ENCODE assay signal across 28 mouse cellular contexts in genomic region chr5:96039188-96039840, GRCm38 (mm10).
DNase-seq lines count a peak whose midpoint lies in the region; ATAC-seq and TF ChIP-seq lines count a peak whose summit lies in the region.
"Had no signal": no experiment of that assay in that cellular context is flagged by ENCODE, and none has a peak within 500 bp of the region (broad histone marks: within the 10 kb centered on the region; RNA-seq: fewer than 3 reads in every experiment).

No protein-coding gene starts in this region.

- TF ChIP-seq POLR2A in brain, embryonic 14.5 days (IDR thresholded peaks at IDR 0.05; ENCODE audit: borderline replicate concordance, extremely low read depth, insufficient read depth, insufficient read length, poor library complexity, severe bottlenecking), result no peak
- TF ChIP-seq POLR2A in myocyte (IDR thresholded peaks at IDR 0.05; ENCODE audit: insufficient read length, low read depth), result no peak

- H3K36me3 ChIP-seq in embryonic facial prominence, embryonic 14.5 days (ENCODE audit: control insufficient read depth, insufficient read depth, low read length), result no peaks in the 10 kb centered on the region
- H3K36me3 ChIP-seq in embryonic facial prominence, embryonic 10.5 days (replicated peaks), result no peaks in the 10 kb centered on the region
- no peaks in the 10 kb centered on the region for H3K36me3 ChIP-seq in ES-E14 (ENCODE audit: control insufficient read depth, insufficient read depth, low read length, poor library complexity, severe bottlenecking)
- no peaks in the 10 kb centered on the region for H3K36me3 ChIP-seq in myocyte (ENCODE audit: control insufficient read depth, insufficient read depth)
- no peaks in the 10 kb centered on the region for H3K36me3 ChIP-seq in midbrain, postnatal 0 days (ENCODE audit: insufficient read depth, low read length)
- H3K36me3 ChIP-seq: embryonic facial prominence, embryonic 12.5 days; forebrain, embryonic 10.5 days; heart, embryonic 13.5 days; kidney, embryonic 15.5 days; limb, embryonic 15.5 days; liver, embryonic 13.5 days had no signal

- in situ Hi-C loops in ES-E14 (cut with MboI; ENCODE audit: low sequenced_read_pairs in 2 of 2, unreplicated experiment in 2 of 2), result no loop called here

- no peak overlapping the region for H3ac ChIP-seq in myocyte (ENCODE audit: control insufficient read depth, insufficient read length)

- H3K79me2 ChIP-seq in myocyte (ENCODE audit: control insufficient read depth, insufficient read depth), result no peaks in the 10 kb centered on the region

- H3K4me3 ChIP-seq in embryonic facial prominence, embryonic 14.5 days (ENCODE audit: low read depth, low read length), result no peak overlapping the region
- H3K4me3 ChIP-seq in embryonic facial prominence, embryonic 10.5 days, result no peak overlapping the region
- H3K4me3 ChIP-seq in ES-E14 (ENCODE audit: insufficient read depth in 1 of 2, low read depth in 1 of 2, low read length in 2 of 2, poor library complexity in 1 of 2, severe bottlenecking in 1 of 2) (no peak overlapping the region), myocyte (no peak overlapping the region)
- H3K4me3 ChIP-seq in midbrain, postnatal 0 days (ENCODE audit: low read depth, low read length), result no peak overlapping the region
- H3K4me3 ChIP-seq: embryonic facial prominence, embryonic 12.5 days; forebrain, embryonic 10.5 days; heart, embryonic 13.5 days; kidney, embryonic 15.5 days; limb, embryonic 15.5 days; liver, embryonic 13.5 days had no signal

- 73% methylated on average over 5 of the region's 5 CpGs for WGBS in embryonic facial prominence, embryonic 14.5 days
- WGBS in embryonic facial prominence, embryonic 10.5 days, result 78% methylated on average over 5 of the region's 5 CpGs
- 71% methylated on average over 5 of the region's 5 CpGs for WGBS in midbrain, postnatal 0 days

- H3K4me2 ChIP-seq in embryonic facial prominence, embryonic 14.5 days (ENCODE audit: low read depth, low read length), result no peak overlapping the region
- H3K4me2 ChIP-seq in myocyte (ENCODE audit: low read depth), result peak overlapping the region; percentile 52
- no peak overlapping the region for H3K4me2 ChIP-seq in midbrain, postnatal 0 days (ENCODE audit: low read depth, low read length, poor library complexity, severe bottlenecking)
- H3K4me2 ChIP-seq: embryonic facial prominence, embryonic 12.5 days; heart, embryonic 13.5 days; hindbrain, embryonic 14.5 days; kidney, embryonic 15.5 days; limb, embryonic 15.5 days; liver, embryonic 13.5 days had no signal

- H3K27me3 ChIP-seq in embryonic facial prominence, embryonic 14.5 days (replicated peaks; ENCODE audit: control insufficient read depth, insufficient read depth, low read length), result no peaks in the 10 kb centered on the region
- no peaks in the 10 kb centered on the region for H3K27me3 ChIP-seq in embryonic facial prominence, embryonic 10.5 days (replicated peaks; ENCODE audit: low read depth, poor library complexity, severe bottlenecking)
- H3K27me3 ChIP-seq in myocyte (ENCODE audit: control insufficient read depth, insufficient read depth, insufficient read length), result no peaks in the 10 kb centered on the region
- no peaks in the 10 kb centered on the region for H3K27me3 ChIP-seq in midbrain, postnatal 0 days (ENCODE audit: insufficient read depth, low read length)
- H3K27me3 ChIP-seq: embryonic facial prominence, embryonic 12.5 days; heart, embryonic 13.5 days; kidney, embryonic 15.5 days; limb, embryonic 15.5 days; liver, embryonic 13.5 days had no signal

- TF ChIP-seq CTCF in brain, embryonic 14.5 days (IDR thresholded peaks at IDR 0.05; ENCODE audit: borderline replicate concordance, extremely low read depth, insufficient read depth, insufficient read length), result no peak
- no peak for TF ChIP-seq CTCF in midbrain, postnatal 0 days (IDR thresholded peaks at IDR 0.05)

- ATAC-seq in embryonic facial prominence, embryonic 14.5 days (ENCODE audit: low read depth), result peak; percentile 59
- ATAC-seq in midbrain, postnatal 0 days (ENCODE audit: low FRiP score), result no peak
- ATAC-seq: CD4-positive, CD25-positive, alpha-beta regulatory T cell, adult 4 months; forebrain, embryonic 16.5 days; Patski had no signal

- no peak overlapping the region for H3K9ac ChIP-seq in embryonic facial prominence, embryonic 14.5 days (ENCODE audit: low read depth, low read length)
- no peak overlapping the region for H3K9ac ChIP-seq in ES-E14 (ENCODE audit: insufficient read depth, low read depth, low read length, poor library complexity, severe bottlenecking)
- H3K9ac ChIP-seq in midbrain, postnatal 0 days (replicated peaks; ENCODE audit: low read length, poor library complexity, severe bottlenecking), result no peak overlapping the region
- H3K9ac ChIP-seq: embryonic facial prominence, embryonic 12.5 days; heart, embryonic 13.5 days; hindbrain, embryonic 14.5 days; kidney, embryonic 15.5 days; limb, embryonic 15.5 days; liver, embryonic 13.5 days had no signal

- H3K9me3 ChIP-seq in embryonic facial prominence, embryonic 14.5 days (ENCODE audit: control insufficient read depth, low read length), result no peaks in the 10 kb centered on the region
- H3K9me3 ChIP-seq in embryonic facial prominence, embryonic 10.5 days, result no peaks in the 10 kb centered on the region
- H3K9me3 ChIP-seq in ES-E14 (ENCODE audit: control insufficient read depth, insufficient read depth, low read depth, low read length), result no peaks in the 10 kb centered on the region
- H3K9me3 ChIP-seq in midbrain, postnatal 0 days (ENCODE audit: low read length), result no peaks in the 10 kb centered on the region
- H3K9me3 ChIP-seq: embryonic facial prominence, embryonic 12.5 days; forebrain, embryonic 10.5 days; heart, embryonic 13.5 days; kidney, embryonic 15.5 days; limb, embryonic 15.5 days; liver, embryonic 13.5 days had no signal

- no peak overlapping the region for H3K27ac ChIP-seq in embryonic facial prominence, embryonic 14.5 days (replicated peaks; ENCODE audit: low read depth, low read length)
- no peak overlapping the region for H3K27ac ChIP-seq in embryonic facial prominence, embryonic 10.5 days (replicated peaks)
- no peak overlapping the region for H3K27ac ChIP-seq in ES-E14 (ENCODE audit: insufficient read depth, low read depth, low read length, poor library complexity, severe bottlenecking)
- H3K27ac ChIP-seq in midbrain, postnatal 0 days (ENCODE audit: low read depth, low read length), result no peak overlapping the region
- H3K27ac ChIP-seq: embryonic facial prominence, embryonic 12.5 days; forebrain, embryonic 10.5 days; heart, embryonic 13.5 days; hindbrain, embryonic 14.5 days; kidney, embryonic 15.5 days; limb, embryonic 15.5 days; liver, embryonic 13.5 days; macrophage had no signal

- peaks cover 7% of the 10 kb centered on the region; the same call in 1 of the 2 replicates for H3K4me1 ChIP-seq in embryonic facial prominence, embryonic 14.5 days (ENCODE audit: control insufficient read depth, insufficient read depth, low read length)
- peaks cover 9% of the 10 kb centered on the region for H3K4me1 ChIP-seq in embryonic facial prominence, embryonic 10.5 days
- H3K4me1 ChIP-seq in ES-E14 (ENCODE audit: control insufficient read depth in 2 of 2, insufficient read depth in 2 of 2, low read length in 2 of 2, poor library complexity in 1 of 2), result no peaks in the 10 kb centered on the region
- no peaks in the 10 kb centered on the region for H3K4me1 ChIP-seq in midbrain, postnatal 0 days (ENCODE audit: insufficient read depth, low read length)
- H3K4me1 ChIP-seq: embryonic facial prominence, embryonic 12.5 days; forebrain, embryonic 10.5 days; limb, embryonic 15.5 days; liver, embryonic 13.5 days had no signal

- peak; percentile 67 for DNase-seq in embryonic facial prominence, embryonic 14.5 days (ENCODE audit: low spot score)
- no peak for DNase-seq in embryonic facial prominence, embryonic 10.5 days (ENCODE audit: low spot score)
- DNase-seq in ES-E14 (ENCODE audit: low read depth, low spot score), result peak; percentile 17
- peak; percentile 7 for DNase-seq in brain, embryonic 14.5 days (ENCODE audit: low read depth)
- DNase-seq in midbrain, postnatal 0 days (ENCODE audit: low spot score), result no peak
- no peak for DNase-seq in thymus, postnatal 36 days
- no peak for DNase-seq in spleen, adult 12 weeks (ENCODE audit: low spot score)
- DNase-seq: adrenal gland, postnatal 25 days; cerebellum, adult 18-20 months; cerebellum, postnatal 10 days; heart, postnatal 10 days; kidney, adult 18-20 months; kidney, postnatal 25 days; liver, embryonic 13.5 days; lung, adult 18-20 months; lung, postnatal 10 days; midbrain, embryonic 14.5 days had no signal

TF ChIP-seq in ES-E14, 5 proteins besides CTCF, POLR2A, EP300 and RAD21:
- TF ChIP-seq MAFK (IDR thresholded peaks at IDR 0.05; ENCODE audit: insufficient read depth, low read depth, low read length) (0 out of 2 replicates have a peak, but pooled peaks have one; percentile 9), CHD2 (IDR thresholded peaks at IDR 0.05; ENCODE audit: low read depth, low read length) (no peak; the same call in 1 of the 2 replicates)

TF ChIP-seq in myocyte, 11 proteins besides CTCF, POLR2A, EP300 and RAD21:
- TF ChIP-seq MYOG (IDR thresholded peaks at IDR 0.05; ENCODE audit: control insufficient read depth in 1 of 3, insufficient read depth in 1 of 3, insufficient read length in 2 of 3, low read depth in 2 of 3) (peak in 2 of 3 experiments; percentile 89 to 100), CEBPB (IDR thresholded peaks at IDR 0.05; ENCODE audit: insufficient read depth, poor library complexity, severe bottlenecking) (peak; percentile 88), TCF3 (IDR thresholded peaks at IDR 0.05; ENCODE audit: insufficient read length, low read depth) (peak; percentile 97), USF1 (IDR thresholded peaks at IDR 0.05; ENCODE audit: low read depth) (peak; percentile 94), POLR2AphosphoS2 (IDR thresholded peaks at IDR 0.05; ENCODE audit: insufficient read length, low read depth) (no peak), MYOD1 (IDR thresholded peaks at IDR 0.05; ENCODE audit: control insufficient read depth in 1 of 3, insufficient read length in 2 of 3, low read depth in 2 of 3) (peak; percentile 96 to 99 (median 98)), TCF12 (IDR thresholded peaks at IDR 0.05; ENCODE audit: insufficient read depth, poor library complexity, severe bottlenecking) (peak; percentile 100), E2F4 (IDR thresholded peaks at IDR 0.05; ENCODE audit: insufficient read depth) (no peak)

Comparison
In these comparisons a context has a peak if more than half of its experiments do, and no peak if none do; other contexts are left out.
1. DNase-seq: peak in embryonic facial prominence, embryonic 14.5 days (single experiment), ES-E14 (single experiment) and brain, embryonic 14.5 days (single experiment); none in embryonic facial prominence, embryonic 10.5 days (single experiment), midbrain, postnatal 0 days (single experiment), thymus, postnatal 36 days (0 of 2) and spleen, adult 12 weeks (single experiment).